Comparison of ENCODE assay signal across 8 mouse cellular contexts in genomic region chr7:102249896-102250630, GRCm38 (mm10). TPM values are rescaled to one million over a fixed set of nuclear protein-coding genes. Genes with fewer than 3 reads are reported as not detected.
A peak's percentile ranks its signal among the peaks of the same experiment; 100 is the strongest.
DNase-seq lines count a peak whose midpoint lies in the region; ATAC-seq and TF ChIP-seq lines count a peak whose summit lies in the region.

No protein-coding gene starts in this region.

- H3K4me1 ChIP-seq in forebrain, postnatal 0 days (ENCODE audit: insufficient read depth) = peaks cover 4% of the 10 kb centered on the region; the same call in 1 of the 2 replicates

- H3K4me3 ChIP-seq in forebrain, postnatal 0 days (ENCODE audit: low read depth, low read length) = peak overlapping the region; percentile 67

- no peaks in the 10 kb centered on the region for H3K27me3 ChIP-seq in forebrain, postnatal 0 days (ENCODE audit: insufficient read depth, low read length)

- TF ChIP-seq CTCF in forebrain, postnatal 0 days (IDR thresholded peaks at IDR 0.05; ENCODE audit: low read depth) = no peak

- no peaks in the 10 kb centered on the region for H3K36me3 ChIP-seq in forebrain, postnatal 0 days (ENCODE audit: insufficient read depth)

- H3K27ac ChIP-seq in forebrain, postnatal 0 days (ENCODE audit: low read depth, low read length) = peak overlapping the region; percentile 78

- DNase-seq in Muller cell, postnatal 12 days (ENCODE audit: inconsistent ontology term) = peak; percentile 89
- peak; percentile 64 for DNase-seq in cerebellum, adult 8-10 months
- DNase-seq in forebrain, postnatal 0 days = peak; percentile 65
- DNase-seq in left cerebral cortex, adult 11 months (ENCODE audit: low spot score) = peak; percentile 34
- DNase-seq in lung, postnatal 4 days = peak; percentile 84 to 86
- DNase-seq in retina, embryonic 14.5 days (ENCODE audit: low spot score) = peak; percentile 65
- peak; percentile 82 to 87 for DNase-seq in thymus, postnatal 36 days

- WGBS in forebrain, postnatal 0 days = under 1% methylated on average over 27 of the region's 49 CpGs

- ATAC-seq in forebrain, postnatal 0 days = peak; percentile 66
- peak; percentile 34 to 50 for ATAC-seq in hematopoietic stem cell, adult 5-6 weeks (replicated peaks in 1 of 2; ENCODE audit: insufficient read depth in 1 of 2, low FRiP score in 2 of 2, low TSS enrichment in 1 of 2, low read depth in 1 of 2, poor library complexity in 2 of 2, severe bottlenecking in 2 of 2)

- peak overlapping the region; percentile 92 for H3K4me2 ChIP-seq in forebrain, postnatal 0 days (ENCODE audit: low read depth)

- H3K9ac ChIP-seq in forebrain, postnatal 0 days = peak overlapping the region; percentile 71

- H3K9me3 ChIP-seq in forebrain, postnatal 0 days (ENCODE audit: low read length) = no peaks in the 10 kb centered on the region

RNA-seq across cellular contexts. Expression of gene Rhog, which starts 5.8 kb away (rescaled TPM):
- 5.7 and 7.0 TPM in 2 replicates for total RNA-seq in forebrain, postnatal 0 days (2014; rRNA removed)
- 14.4 and 15.5 TPM in 2 replicates for polyA plus RNA-seq in forebrain, postnatal 0 days (2015; fragmentation: Nextera tagmentation; extraction: Ambion mirVana)
- 34.9 and 35.8 TPM in 2 replicates for total RNA-seq in hematopoietic stem cell, adult 5-6 weeks (2017)

RNA-seq across cellular contexts. Expression of gene Stim1, which starts 17.5 kb away (rescaled TPM):
- total RNA-seq in forebrain, postnatal 0 days (2014; rRNA removed) = 21.2 and 30.5 TPM in 2 replicates
- 12.1 and 15.5 TPM in 2 replicates for polyA plus RNA-seq in forebrain, postnatal 0 days (2015; fragmentation: Nextera tagmentation; extraction: Ambion mirVana)
- 31.1 and 38.0 TPM in 2 replicates for total RNA-seq in hematopoietic stem cell, adult 5-6 weeks (2017)

RNA-seq across cellular contexts. Expression of gene Pgap2, which starts 40.1 kb away (rescaled TPM):
- 35.9 and 38.2 TPM in 2 replicates for total RNA-seq in forebrain, postnatal 0 days (2014; rRNA removed)
- polyA plus RNA-seq in forebrain, postnatal 0 days (2015; fragmentation: Nextera tagmentation; extraction: Ambion mirVana) = 41.8 and 50.8 TPM in 2 replicates
- total RNA-seq in hematopoietic stem cell, adult 5-6 weeks (2017) = 35.2 and 48.2 TPM in 2 replicates

RNA-seq across cellular contexts. Expression of gene Nup98, which starts 40.1 kb away (rescaled TPM):
- 30.7 and 40.9 TPM in 2 replicates for total RNA-seq in forebrain, postnatal 0 days (2014; rRNA removed)
- 6.2 and 9.5 TPM in 2 replicates for polyA plus RNA-seq in forebrain, postnatal 0 days (2015; fragmentation: Nextera tagmentation; extraction: Ambion mirVana)
- total RNA-seq in hematopoietic stem cell, adult 5-6 weeks (2017) = 55.3 and 58.8 TPM in 2 replicates

Comparison
In these comparisons a context has a peak if more than half of its experiments do, and no peak if none do; other contexts are left out.
1. Peak in every context shown above with its lines: DNase-seq, ATAC-seq, H3K4me3 ChIP-seq and H3K27ac ChIP-seq.
2. DNase-seq: peak in every context shown above with its lines; median percentile 89 in Muller cell, postnatal 12 days; 85 in lung, postnatal 4 days; 84 in thymus, postnatal 36 days; 65 in forebrain, postnatal 0 days; 65 in retina, embryonic 14.5 days; 64 in cerebellum, adult 8-10 months; 34 in left cerebral cortex, adult 11 months.